Mouse (Mus musculus) stomach, embryonic 16.5 days (tissue): ENCODE data around the gene Rps6ka2. TPM values are rescaled to one million over a fixed set of nuclear protein-coding genes. Genes with fewer than 3 reads are reported as not detected.

ENCODE experiments used
- ATAC-seq: fragments of 200-750 bp; cut with Nextera tagmentation; 2 replicates; pipeline ENCODE4 v1.8.0; 2017; ENCODE audit warnings: moderate number of reproducible peaks, moderate TSS enrichment; ENCODE audit not compliant: insufficient read depth, low FRiP score
- H3K27ac ChIP-seq: fragments of 300-500 bp; sonication (generic); 2 replicates; pipeline ENCODE4 v1.5.1; 2014; ENCODE audit warnings: low read length
- H3K27me3 ChIP-seq: fragments of 300-500 bp; sonication (generic); 2 replicates; pipeline ENCODE4 v1.6.1; 2014; ENCODE audit warnings: low read length, control low read depth, mixed read lengths; ENCODE audit not compliant: control insufficient read depth, insufficient read depth
- H3K36me3 ChIP-seq: fragments of 300-500 bp; sonication (generic); 2 replicates; pipeline ENCODE4 v1.6.1; 2014; ENCODE audit warnings: low read length; ENCODE audit not compliant: control insufficient read depth, insufficient read depth
- H3K4me1 ChIP-seq: fragments of 300-500 bp; sonication (generic); 2 replicates; pipeline ENCODE4 v1.6.1; 2014; ENCODE audit warnings: low read length, control low read depth, mixed read lengths; ENCODE audit not compliant: control insufficient read depth, insufficient read depth
- H3K4me2 ChIP-seq: fragments of 300-500 bp; sonication (generic); 2 replicates; pipeline ENCODE4 v1.6.1; 2014; ENCODE audit warnings: low read depth, low read length, mixed read lengths
- H3K4me3 ChIP-seq: fragments of 300-500 bp; sonication (generic); replicated peaks from 2 replicates; pipeline ENCODE4 v1.5.1; 2014; ENCODE audit warnings: mild to moderate bottlenecking, low read length
- H3K9ac ChIP-seq: fragments of 300-500 bp; sonication (generic); 2 replicates; pipeline ENCODE4 v1.6.1; 2014; ENCODE audit warnings: low read length
- H3K9me3 ChIP-seq: fragments of 300-500 bp; sonication (generic); replicated peaks from 2 replicates; pipeline ENCODE4 v1.6.1; 2016; ENCODE audit warnings: low read length, control low read depth; ENCODE audit not compliant: control insufficient read depth
- WGBS: fragments of 180-500 bp; shearing (Covaris S2); extraction: QIAGEN DNeasy Blood & Tissue Kit; methylation state at CpG from one replicate; pipeline ENCODE4 v1.1.7; 2014; 5-methylcytosine and 5-hydroxymethylcytosine counted together
- polyA plus RNA-seq: library from polyadenylated mRNA; unstranded; fragments of >200 nt; fragmentation: Nextera tagmentation; extraction: Ambion mirVana; gene quantifications from 2 replicates; pipeline ENCODE4 v1.2.1, GENCODE M21; 2015

Rps6ka2 gene
- polyA plus RNA-seq, 1 experiment from 2014 or later: 7.8 TPM

GRCm38 (mm10) chr17:7211893-7212292, 42.0 kb downstream of the Rps6ka2 start:
- Histone ChIP-seq H3K4me3 (no peak overlapping the region), H3K9me3 (no peaks in the 10 kb centered on the region), H3K4me1 (no peaks in the 10 kb centered on the region), H3K9ac (no peak overlapping the region), H3K36me3 (no peaks in the 10 kb centered on the region), H3K27ac (no peak overlapping the region), H3K4me2 (no peak overlapping the region), H3K27me3 (no peaks in the 10 kb centered on the region)
- 64% methylated on average over 4 of the region's 4 CpGs for WGBS
- no peak for ATAC-seq

- Histone ChIP-seq H3K9ac (no peak overlapping the region), H3K4me2 (no peak overlapping the region), H3K4me1 (no peaks in the 10 kb centered on the region), H3K9me3 (no peaks in the 10 kb centered on the region), H3K27ac (no peak overlapping the region), H3K4me3 (no peak overlapping the region), H3K27me3 (no peaks in the 10 kb centered on the region), H3K36me3 (no peaks in the 10 kb centered on the region)
- WGBS: 69% methylated on average over 2 of the region's 2 CpGs
- ATAC-seq: no peak; the same call in 1 of the 2 replicates
Observed at GRCm38 (mm10) chr17:7213214-7213613, 43.3 kb downstream of the Rps6ka2 start.

- H3K9me3 ChIP-seq: no peaks in the 10 kb centered on the region
- H3K4me2 ChIP-seq: no peak overlapping the region
- no peaks in the 10 kb centered on the region for H3K27me3 ChIP-seq
- no peak overlapping the region for H3K9ac ChIP-seq
- H3K27ac ChIP-seq: no peak overlapping the region
- H3K4me1 ChIP-seq: no peaks in the 10 kb centered on the region
- no peaks in the 10 kb centered on the region for H3K36me3 ChIP-seq
- WGBS: 89% methylated on average over 3 of the region's 3 CpGs
- ATAC-seq: no peak
- H3K4me3 ChIP-seq: no peak overlapping the region
Observed at GRCm38 (mm10) chr17:7214061-7214460, 44.1 kb downstream of the Rps6ka2 start.

GRCm38 (mm10) chr17:7217791-7218329, 47.9 kb downstream of the Rps6ka2 start:
- H3K4me2 ChIP-seq: no peak overlapping the region
- H3K27ac ChIP-seq: no peak overlapping the region
- 77% methylated on average over 11 of the region's 11 CpGs for WGBS
- H3K36me3 ChIP-seq: no peaks in the 10 kb centered on the region
- no peak overlapping the region for H3K4me3 ChIP-seq
- H3K9ac ChIP-seq: no peak overlapping the region
- H3K27me3 ChIP-seq: no peaks in the 10 kb centered on the region
- H3K4me1 ChIP-seq: no peaks in the 10 kb centered on the region
- H3K9me3 ChIP-seq: no peaks in the 10 kb centered on the region
- no peak for ATAC-seq

GRCm38 (mm10) chr17:7218396-7218795, 48.5 kb downstream of the Rps6ka2 start:
- WGBS: 83% methylated on average over 9 of the region's 9 CpGs
- Histone ChIP-seq H3K4me3 (no peak overlapping the region), H3K9me3 (no peaks in the 10 kb centered on the region), H3K27me3 (no peaks in the 10 kb centered on the region), H3K36me3 (no peaks in the 10 kb centered on the region), H3K4me2 (no peak overlapping the region), H3K27ac (no peak overlapping the region), H3K4me1 (no peaks in the 10 kb centered on the region), H3K9ac (no peak overlapping the region)
- ATAC-seq: no peak

GRCm38 (mm10) chr17:7219044-7219718, 49.3 kb downstream of the Rps6ka2 start:
- H3K27ac ChIP-seq: no peak overlapping the region; the same call in 1 of the 2 replicates
- no peaks in the 10 kb centered on the region for H3K4me1 ChIP-seq
- peak; percentile 37; the same call in 1 of the 2 replicates for ATAC-seq
- H3K9ac ChIP-seq: 0 out of 2 replicates have a peak overlapping the region, but pooled peaks have one; percentile 9
- no peak overlapping the region for H3K4me2 ChIP-seq
- H3K9me3 ChIP-seq: no peaks in the 10 kb centered on the region
- H3K27me3 ChIP-seq: no peaks in the 10 kb centered on the region
- WGBS: 44% methylated on average over 11 of the region's 11 CpGs
- H3K4me3 ChIP-seq: no peak overlapping the region
- H3K36me3 ChIP-seq: no peaks in the 10 kb centered on the region

GRCm38 (mm10) chr17:7221310-7221709, 51.4 kb downstream of the Rps6ka2 start:
- no peak overlapping the region for H3K9ac ChIP-seq
- H3K36me3 ChIP-seq: no peaks in the 10 kb centered on the region
- no peaks in the 10 kb centered on the region for H3K4me1 ChIP-seq
- no peak overlapping the region for H3K4me3 ChIP-seq
- 87% methylated on average over 4 of the region's 4 CpGs for WGBS
- ATAC-seq: no peak
- H3K4me2 ChIP-seq: no peak overlapping the region
- H3K9me3 ChIP-seq: no peaks in the 10 kb centered on the region
- no peaks in the 10 kb centered on the region for H3K27me3 ChIP-seq
- H3K27ac ChIP-seq: no peak overlapping the region

GRCm38 (mm10) chr17:7222198-7222597, 52.3 kb downstream of the Rps6ka2 start:
- 76% methylated on average over 3 of the region's 3 CpGs for WGBS
- Histone ChIP-seq H3K4me2 (no peak overlapping the region), H3K9me3 (no peaks in the 10 kb centered on the region), H3K9ac (no peak overlapping the region), H3K27me3 (no peaks in the 10 kb centered on the region), H3K4me3 (no peak overlapping the region), H3K4me1 (no peaks in the 10 kb centered on the region), H3K27ac (no peak overlapping the region), H3K36me3 (no peaks in the 10 kb centered on the region)
- no peak for ATAC-seq

- H3K27ac ChIP-seq: no peak overlapping the region
- no peaks in the 10 kb centered on the region for H3K9me3 ChIP-seq
- H3K4me2 ChIP-seq: no peak overlapping the region
- H3K27me3 ChIP-seq: no peaks in the 10 kb centered on the region
- no peak overlapping the region for H3K4me3 ChIP-seq
- WGBS: 87% methylated on average over 9 of the region's 9 CpGs
- no peak overlapping the region for H3K9ac ChIP-seq
- no peaks in the 10 kb centered on the region for H3K4me1 ChIP-seq
- ATAC-seq: no peak
- H3K36me3 ChIP-seq: no peaks in the 10 kb centered on the region
Observed at GRCm38 (mm10) chr17:7228545-7228944, 58.6 kb downstream of the Rps6ka2 start.
